Mouse (Mus musculus) MEL (cell line): ENCODE data around the gene Trim30d. TPM values are rescaled to one million over a fixed set of nuclear protein-coding genes. Genes with fewer than 3 reads are reported as not detected.
"Not testable (repeated sequence)": the region's sequence is repeated elsewhere in the genome, so short reads cannot be mapped to it uniquely, and the experiment has no call there.

Experiments
- DNase-seq: peaks from one replicate; pipeline ENCODE4 v3.0.0; 2011; ENCODE audit warnings: low read depth, low spot score
- H3K27ac ChIP-seq: 2 replicates; pipeline ENCODE4 v1.5.1; 2012; ENCODE audit warnings: low read depth, mild to moderate bottlenecking, control low read depth, low read length, moderate library complexity; ENCODE audit not compliant: control insufficient read depth
- H3K27me3 ChIP-seq, 2 experiments: fragments of 150-350 bp in 1 of 2; sonication (generic) in 1 of 2; 2 replicates each; pipeline ENCODE4 v1.6.1; 2012; ENCODE audit warnings: low read length in 2 of 2, mild to moderate bottlenecking in 2 of 2, improper control_type of control experiment in 1 of 2, moderate library complexity in 1 of 2; ENCODE audit not compliant: insufficient read depth in 2 of 2, control insufficient read depth in 1 of 2
- H3K36me3 ChIP-seq, 2 experiments: 2 replicates each; pipeline ENCODE4 v1.6.1; 2012 to 2014; ENCODE audit warnings: low read length in 2 of 2, improper control_type of control experiment in 1 of 2, inconsistent platforms in 1 of 2, mild to moderate bottlenecking in 1 of 2; ENCODE audit not compliant: insufficient read depth in 2 of 2, control insufficient read depth in 1 of 2
- H3K4me1 ChIP-seq, 2 experiments: fragments of 150-350 bp in 1 of 2; sonication (generic) in 1 of 2; 2 replicates each; pipeline ENCODE4 v1.6.1; 2012; ENCODE audit warnings: low read length in 2 of 2, improper control_type of control experiment in 1 of 2, mild to moderate bottlenecking in 1 of 2; ENCODE audit not compliant: insufficient read depth in 2 of 2, control insufficient read depth in 1 of 2
- H3K4me3 ChIP-seq, 2 experiments: fragments of 150-350 bp in 1 of 2; sonication (generic) in 1 of 2; 2 replicates each; pipeline ENCODE4 v1.5.1; 2012; ENCODE audit warnings: low read depth in 2 of 2, low read length in 2 of 2, mild to moderate bottlenecking in 2 of 2, moderate library complexity in 2 of 2, control low read depth in 1 of 2, improper control_type of control experiment in 1 of 2; ENCODE audit not compliant: control insufficient read depth in 1 of 2, insufficient read depth in 1 of 2
- H3K79me2 ChIP-seq: 2 replicates; pipeline ENCODE4 v1.6.1; 2012; ENCODE audit warnings: mild to moderate bottlenecking, low read length, moderate library complexity; ENCODE audit not compliant: control insufficient read depth, poor library complexity, insufficient read depth
- H3K9ac ChIP-seq: 2 replicates; pipeline ENCODE4 v1.6.1; 2012; ENCODE audit warnings: low read depth, mild to moderate bottlenecking, control low read depth, low read length, moderate library complexity; ENCODE audit not compliant: control insufficient read depth, poor library complexity, severe bottlenecking
- H3K9me3 ChIP-seq: fragments of 150-350 bp; sonication (generic); replicated peaks from 2 replicates; pipeline ENCODE4 v1.6.1; 2012; ENCODE audit warnings: mild to moderate bottlenecking, low read length, improper control_type of control experiment, moderate library complexity; ENCODE audit not compliant: insufficient read depth
- GATA1 ChIP-seq: IDR thresholded peaks from 2 replicates; pipeline ENCODE4 v1.6.1; 2011; ENCODE audit warnings: low read depth, low read length, improper control_type of control experiment
- HCFC1 ChIP-seq: IDR thresholded peaks from 2 replicates; pipeline ENCODE4 v1.6.1; 2012; ENCODE audit warnings: low read depth, mild to moderate bottlenecking, inconsistent platforms, low read length, improper control_type of control experiment, moderate library complexity
- MAX ChIP-seq: IDR thresholded peaks from 2 replicates; pipeline ENCODE4 v1.6.1; 2011; ENCODE audit warnings: low read length, improper control_type of control experiment
- MAZ ChIP-seq: IDR thresholded peaks from 2 replicates; pipeline ENCODE4 v1.6.1; 2012; ENCODE audit warnings: low read depth, mild to moderate bottlenecking, inconsistent platforms, low read length, improper control_type of control experiment
- MXI1 ChIP-seq: IDR thresholded peaks from 2 replicates; pipeline ENCODE4 v1.6.1; 2011; ENCODE audit warnings: mild to moderate bottlenecking, low read depth, low read length, improper control_type of control experiment
- MYC ChIP-seq: IDR thresholded peaks from 2 replicates; pipeline ENCODE4 v1.6.1; 2011; ENCODE audit warnings: low read depth, mild to moderate bottlenecking, low read length, improper control_type of control experiment, moderate library complexity
- NRF1 ChIP-seq: IDR thresholded peaks from 2 replicates; pipeline ENCODE4 v1.6.1; 2014; ENCODE audit warnings: low read depth, mild to moderate bottlenecking, inconsistent platforms, low read length, improper control_type of control experiment, moderate library complexity; ENCODE audit not compliant: poor library complexity, insufficient read depth, severe bottlenecking
- POLR2AphosphoS2 ChIP-seq: IDR thresholded peaks from 2 replicates; pipeline ENCODE4 v1.6.1; 2011; ENCODE audit warnings: low read length, improper control_type of control experiment
- TBP ChIP-seq: IDR thresholded peaks from 2 replicates; pipeline ENCODE4 v1.8.0; 2011; ENCODE audit warnings: low read depth, low read length, improper control_type of control experiment
- USF1 ChIP-seq: IDR thresholded peaks from 2 replicates; pipeline ENCODE4 v1.6.1; 2014; ENCODE audit warnings: low read depth, mild to moderate bottlenecking, inconsistent platforms, low read length, improper control_type of control experiment, moderate library complexity
- ZC3H11A ChIP-seq: IDR thresholded peaks from 2 replicates; pipeline ENCODE4 v1.6.1; 2012; ENCODE audit warnings: low read depth, mild to moderate bottlenecking, inconsistent platforms, low read length, improper control_type of control experiment
- polyA plus RNA-seq, 2 experiments: library from polyadenylated mRNA; stranded (reverse) in 1 of 2; unstranded in 1 of 2; fragments of >175 nt in 1 of 2; fragments of >200 nt in 1 of 2; gene quantifications; 2 replicates each; pipeline versions ENCODE4 v1.2.1 to v1.2.4; 2012; ENCODE audit warnings: low replicate concordance in 2 of 2, low read depth in 1 of 2; ENCODE audit not compliant: insufficient read length in 2 of 2, insufficient read depth in 1 of 2, missing spikeins in 1 of 2
- total RNA-seq: library from RNA; depleted of rRNA; stranded (reverse); fragments of 300-350 nt; gene quantifications from 2 replicates; pipeline ENCODE4 v1.2.3, GENCODE M21; 2012

Trim30d gene
- total and polyA plus RNA-seq, 3 experiments: not detected

GRCm38 (mm10) chr7:104501589-104502371, 5.9 kb downstream of the Trim30d start:
- no peak overlapping the region for H3K27ac ChIP-seq
- no peaks in the 10 kb centered on the region for H3K9me3 ChIP-seq
- H3K79me2 ChIP-seq: no peaks in the 10 kb centered on the region
- no peak for DNase-seq
- H3K27me3 ChIP-seq: no peaks in the 10 kb centered on the region
- H3K4me3 ChIP-seq: no peak overlapping the region
- H3K36me3 ChIP-seq: no peaks in the 10 kb centered on the region
- TF ChIP-seq TBP: no peak
- TF ChIP-seq NRF1: no peak
- TF ChIP-seq USF1: no peak
- no peak for TF ChIP-seq GATA1
- no peak for TF ChIP-seq MXI1
- TF ChIP-seq MAX: no peak
- TF ChIP-seq MAZ: no peak
- TF ChIP-seq MYC: no peak
- TF ChIP-seq ZC3H11A: no peak
- no peak for TF ChIP-seq POLR2AphosphoS2
- TF ChIP-seq HCFC1: no peak
- no peak overlapping the region for H3K9ac ChIP-seq
- no peaks in the 10 kb centered on the region for H3K4me1 ChIP-seq

GRCm38 (mm10) chr7:104501186-104501585, 6.5 kb downstream of the Trim30d start:
- H3K4me3 ChIP-seq, H3K27ac ChIP-seq, DNase-seq: not testable (repeated sequence)

GRCm38 (mm10) chr7:104499464-104499863, 8.2 kb downstream of the Trim30d start:
- not testable (repeated sequence) for H3K27ac ChIP-seq, H3K79me2 ChIP-seq, H3K9ac ChIP-seq, H3K4me3 ChIP-seq, H3K36me3 ChIP-seq, H3K9me3 ChIP-seq, H3K4me1 ChIP-seq, H3K27me3 ChIP-seq, DNase-seq

More at GRCm38 (mm10) chr7:104501186-104501585, 6.5 kb downstream of the Trim30d start:
- not testable (repeated sequence) for H3K79me2 ChIP-seq, H3K36me3 ChIP-seq, H3K9me3 ChIP-seq, H3K4me1 ChIP-seq, H3K27me3 ChIP-seq, H3K9ac ChIP-seq
